Mouse (Mus musculus) bone marrow, adult 2 months (tissue): ENCODE measurements around the gene Scn3a. TPM values are rescaled to one million over a fixed set of nuclear protein-coding genes. Genes with fewer than 3 reads are reported as not detected.

Experiments
- H3K27ac ChIP-seq: fragments of 200-500 bp; 2 replicates; pipeline ENCODE4 v1.5.1; 2012; ENCODE audit warnings: low read depth, mild to moderate bottlenecking, control low read depth, inconsistent platforms, low read length; ENCODE audit not compliant: control insufficient read depth, poor library complexity, insufficient read depth
- H3K4me1 ChIP-seq: fragments of 200-500 bp; 2 replicates; pipeline ENCODE4 v1.6.1; 2011; ENCODE audit warnings: low read length; ENCODE audit not compliant: control insufficient read depth, insufficient read depth
- H3K4me3 ChIP-seq: fragments of 200-500 bp; replicated peaks from 2 replicates; pipeline ENCODE3; 2011; ENCODE audit warnings: mild to moderate bottlenecking, low read depth, low read length, control low read depth; ENCODE audit not compliant: control insufficient read depth
- CTCF ChIP-seq: fragments of 200-500 bp; IDR thresholded peaks from 2 replicates; pipeline ENCODE4 v1.5.1; 2011; ENCODE audit warnings: low read length, control low read depth; ENCODE audit not compliant: control insufficient read depth, insufficient read depth
- POLR2A ChIP-seq: fragments of 200-500 bp; IDR thresholded peaks from 2 replicates; pipeline ENCODE4 v1.6.1; 2011; ENCODE audit warnings: low read depth, mild to moderate bottlenecking, control low read depth, low read length, borderline replicate concordance; ENCODE audit not compliant: control insufficient read depth
- WGBS: fragments of 180-500 bp; shearing (Covaris S2); methylation state at CpG from one replicate; pipeline ENCODE4 v1.1.7; 2018; 5-methylcytosine and 5-hydroxymethylcytosine counted together
- polyA plus RNA-seq: library from polyadenylated mRNA; stranded (reverse); fragments of >200 nt; gene quantifications from 2 replicates; pipeline ENCODE4 v1.2.4, GENCODE M21; 2011; ENCODE audit warnings: low replicate concordance; ENCODE audit not compliant: missing spikeins, insufficient read depth, insufficient read length

Scn3a gene
- polyA plus RNA-seq, 1 experiment, result not detected

DNA sequence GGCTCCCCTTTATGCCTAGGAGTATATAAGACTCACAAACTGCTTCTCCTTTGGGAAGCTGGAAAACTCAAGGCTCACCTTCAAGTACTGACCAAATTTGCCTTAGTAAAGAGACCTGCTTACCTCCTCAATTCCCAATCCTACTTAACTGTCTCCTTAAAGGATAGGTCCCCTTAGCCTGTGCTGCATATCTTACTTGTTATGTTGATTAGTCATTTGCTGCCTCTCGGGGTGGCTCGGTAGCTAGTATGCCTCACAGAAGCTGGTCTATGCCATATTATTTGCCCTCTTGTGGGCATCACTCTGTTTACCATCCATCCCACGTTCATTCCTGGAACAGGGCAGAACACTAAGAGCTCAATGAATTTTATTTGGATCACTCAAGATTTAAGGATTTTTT is 14.7 kb downstream of the Scn3a start:
- WGBS, result 76% methylated on average over 3 of the region's 3 CpGs
- H3K4me1 ChIP-seq, result no peaks in the 10 kb centered on the region; the same call in none of the 2 replicates
- no peak overlapping the region for H3K27ac ChIP-seq
- TF ChIP-seq CTCF (no peak), POLR2A (no peak)
- H3K4me3 ChIP-seq, result no peak overlapping the region

DNA sequence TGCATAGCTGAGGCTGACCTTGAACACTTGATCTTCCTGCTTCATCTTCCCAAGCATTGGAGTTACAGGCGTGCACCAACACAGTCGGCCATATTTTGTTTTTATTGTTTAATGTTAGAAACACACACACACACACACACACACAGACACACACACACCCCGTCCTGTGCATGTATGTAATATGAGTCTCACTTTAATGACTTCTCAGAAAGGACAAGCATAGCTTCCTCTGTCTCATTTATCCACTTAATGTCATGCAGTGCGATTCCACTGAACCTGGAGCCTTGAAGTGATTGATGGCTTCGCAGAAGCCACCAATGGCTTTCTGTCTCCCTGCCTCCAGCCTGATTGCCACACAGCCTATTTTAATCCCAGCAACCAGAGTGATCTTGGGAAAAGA is 15.2 kb downstream of the Scn3a start:
- no peak overlapping the region for H3K27ac ChIP-seq
- no peak overlapping the region for H3K4me3 ChIP-seq
- 60% methylated on average over 5 of the region's 5 CpGs for WGBS
- H3K4me1 ChIP-seq, result no peaks in the 10 kb centered on the region; the same call in none of the 2 replicates
- TF ChIP-seq POLR2A, result no peak
- no peak for TF ChIP-seq CTCF

DNA sequence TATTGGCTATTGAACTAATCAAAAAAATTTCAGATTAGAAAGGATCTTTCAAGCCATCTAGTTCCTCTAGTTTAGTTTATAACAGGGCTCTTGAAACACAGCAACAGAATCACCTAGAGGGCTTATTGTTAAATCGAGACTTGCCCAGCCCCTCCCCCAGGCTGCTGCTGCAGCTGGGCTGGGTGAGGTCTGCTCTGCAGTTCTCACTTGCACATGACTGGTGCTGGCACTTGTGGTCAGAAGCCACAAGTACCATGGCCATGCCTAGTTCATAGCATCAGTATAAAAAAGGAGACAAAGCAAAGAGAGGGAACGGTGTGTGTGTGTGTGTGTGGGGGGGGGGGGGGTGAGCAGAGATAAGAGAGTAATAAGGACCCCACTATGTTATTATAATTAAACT is 15.7 kb downstream of the Scn3a start:
- no peaks in the 10 kb centered on the region; the same call in none of the 2 replicates for H3K4me1 ChIP-seq
- H3K4me3 ChIP-seq, result no peak overlapping the region
- 0% methylated on average over 2 of the region's 2 CpGs for WGBS

DNA sequence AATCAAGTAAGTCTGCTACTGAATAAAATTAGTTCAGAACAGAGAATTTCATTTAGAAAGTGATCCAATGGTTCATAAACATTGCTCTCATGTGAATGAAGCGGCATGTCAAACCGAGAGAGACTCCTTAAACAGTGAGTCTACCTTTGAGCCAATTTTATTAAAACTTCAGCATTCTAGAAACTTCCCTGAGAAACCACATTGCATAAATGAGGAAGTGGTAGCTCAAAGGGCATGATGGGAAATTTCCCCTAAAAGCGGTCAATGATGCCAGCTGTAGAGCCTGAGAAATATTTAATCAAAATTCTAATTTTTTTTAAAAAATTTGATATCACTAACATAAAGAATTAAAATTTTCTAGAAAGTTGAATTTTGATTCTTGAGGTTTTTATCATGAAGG is 16.9 kb downstream of the Scn3a start:
- WGBS, result 27% methylated on average over 3 of the region's 3 CpGs
- TF ChIP-seq CTCF (no peak), POLR2A (no peak)
- no peaks in the 10 kb centered on the region; the same call in none of the 2 replicates for H3K4me1 ChIP-seq
- H3K27ac ChIP-seq, result no peak overlapping the region
- no peak overlapping the region for H3K4me3 ChIP-seq

More for the DNA sequence above, 15.7 kb downstream of the Scn3a start:
- H3K27ac ChIP-seq, result no peak overlapping the region
- TF ChIP-seq POLR2A (no peak), CTCF (no peak)

DNA sequence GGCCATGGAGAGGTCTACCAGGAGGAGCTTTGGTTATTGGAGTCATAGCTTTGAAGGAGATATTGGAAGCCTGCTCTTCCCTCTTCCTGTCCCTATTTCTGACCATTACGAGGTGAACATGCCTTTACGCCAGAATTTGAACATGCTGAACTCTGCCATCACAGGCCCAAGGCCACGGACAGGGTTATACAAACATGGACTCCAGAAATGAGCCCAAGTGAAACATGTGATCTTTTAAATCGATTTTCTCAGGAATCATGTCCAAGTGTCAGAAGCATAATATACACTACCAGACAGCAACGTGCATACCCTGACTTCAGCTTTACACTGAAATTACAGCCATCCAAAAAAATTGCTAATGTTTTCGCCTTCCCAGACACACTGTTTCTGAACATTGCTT is 18.8 kb downstream of the Scn3a start:
- no peak overlapping the region for H3K4me3 ChIP-seq
- no peaks in the 10 kb centered on the region; the same call in none of the 2 replicates for H3K4me1 ChIP-seq
- 81% methylated on average over 6 of the region's 6 CpGs for WGBS
- no peak for TF ChIP-seq POLR2A
- no peak for TF ChIP-seq CTCF
- H3K27ac ChIP-seq, result no peak overlapping the region

DNA sequence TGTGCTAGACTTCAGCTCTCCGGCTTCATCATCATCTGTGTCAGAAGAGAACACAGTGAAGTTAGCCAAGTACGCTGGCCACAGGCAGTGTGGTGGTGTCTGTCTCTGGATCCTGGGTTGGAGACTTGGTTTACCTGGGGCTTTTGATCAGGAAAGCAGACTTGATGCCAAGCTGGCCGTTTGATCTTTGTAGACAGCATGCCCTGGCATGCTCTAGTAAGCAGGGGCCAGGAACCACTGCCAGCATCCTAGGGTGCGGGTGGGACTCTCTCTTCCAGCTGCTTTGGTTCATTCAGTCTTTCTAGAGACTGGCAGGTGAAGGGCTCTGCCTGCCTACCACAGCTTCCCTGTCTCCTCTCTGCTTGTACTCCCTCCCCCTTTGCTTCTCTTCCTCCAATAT is 20.1 kb downstream of the Scn3a start:
- Histone ChIP-seq H3K27ac (no peak overlapping the region), H3K4me1 (no peaks in the 10 kb centered on the region; the same call in none of the 2 replicates), H3K4me3 (no peak overlapping the region)
- 61% methylated on average over 4 of the region's 4 CpGs for WGBS
- no peak for TF ChIP-seq POLR2A
- TF ChIP-seq CTCF, result no peak

DNA sequence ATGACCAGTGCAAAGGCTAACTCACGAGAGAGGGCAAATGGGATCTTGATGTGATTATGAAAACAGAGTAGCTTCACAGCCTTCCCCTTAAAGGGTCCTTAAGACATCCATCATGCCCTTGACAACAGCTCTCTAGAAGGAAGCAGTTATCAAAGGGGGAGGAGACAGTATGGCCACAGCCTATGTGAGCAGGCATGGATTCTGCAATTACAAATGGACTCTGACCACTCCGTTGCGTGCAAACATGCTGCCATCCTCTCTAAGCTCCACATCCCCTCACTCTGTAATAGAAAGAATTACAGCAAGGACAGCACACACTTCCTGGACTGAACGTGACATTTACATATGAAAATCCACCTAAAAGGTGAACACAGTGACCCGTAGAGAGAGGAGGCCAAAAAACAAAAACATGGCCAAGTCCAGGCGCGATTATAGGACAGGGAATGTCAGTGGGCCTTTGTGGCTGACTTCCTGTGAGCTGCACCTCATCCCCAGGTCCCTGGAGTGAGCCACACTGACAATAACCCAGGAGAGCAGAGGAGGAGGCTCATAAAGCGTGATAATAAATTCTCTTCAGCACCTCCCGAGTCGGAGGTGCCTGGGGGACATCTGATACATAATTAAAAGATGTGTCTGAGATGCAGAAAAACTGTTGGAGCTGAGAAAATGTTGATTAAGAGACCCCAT is 24.4 kb downstream of the Scn3a start:
- TF ChIP-seq POLR2A, result no peak
- TF ChIP-seq CTCF, result no peak
- no peaks in the 10 kb centered on the region for H3K4me1 ChIP-seq
- WGBS, result 83% methylated on average over 10 of the region's 10 CpGs
- no peak overlapping the region for H3K27ac ChIP-seq
- no peak overlapping the region for H3K4me3 ChIP-seq

DNA sequence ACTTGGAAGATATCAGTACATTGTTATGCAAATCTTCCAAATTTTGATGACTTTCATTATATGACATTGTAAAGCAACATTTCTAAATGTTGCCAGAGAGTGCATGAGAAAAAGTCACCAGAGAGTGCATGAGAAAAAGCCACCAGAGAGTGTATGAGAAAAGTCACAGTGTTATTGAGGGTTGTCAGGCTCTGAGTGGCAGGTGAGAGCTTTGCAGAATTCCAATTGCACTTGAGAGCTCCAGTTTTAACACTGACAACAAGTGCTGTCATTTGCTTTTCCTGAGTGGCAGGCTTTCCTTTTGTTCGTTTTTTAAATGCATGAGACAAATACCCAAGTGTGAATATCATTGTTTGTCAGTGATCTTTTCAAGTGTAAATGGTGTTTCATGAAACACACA is 25.6 kb downstream of the Scn3a start:
- whole genome bisulfite sequencing, result 65% methylated on average over 1 of the region's 1 CpGs
- no peak overlapping the region for H3K4me3 ChIP-seq

DNA sequence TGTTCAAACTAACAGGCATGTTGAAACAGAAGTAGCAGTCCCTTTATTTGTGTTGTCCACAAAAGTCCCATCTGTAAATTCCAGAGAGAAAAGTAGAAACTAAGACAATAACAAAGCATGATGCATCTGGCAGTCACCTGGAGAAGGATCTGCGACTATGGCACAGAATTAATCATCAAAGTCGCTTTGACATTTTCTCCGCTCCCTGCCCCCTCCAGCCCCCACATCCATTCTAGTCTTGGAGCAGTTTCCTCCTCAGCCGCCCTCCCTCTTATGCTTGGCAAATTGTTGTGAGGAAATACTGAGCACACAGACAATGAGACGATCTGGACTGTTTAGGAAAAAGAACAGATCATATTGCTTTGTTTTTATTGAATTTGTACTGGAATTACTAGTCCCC is 29.0 kb downstream of the Scn3a start:
- WGBS, result 69% methylated on average over 5 of the region's 5 CpGs
- H3K4me1 ChIP-seq, result no peaks in the 10 kb centered on the region
- TF ChIP-seq POLR2A (no peak), CTCF (no peak)

More for the DNA sequence above, 25.6 kb downstream of the Scn3a start:
- Histone ChIP-seq H3K4me1 (no peaks in the 10 kb centered on the region), H3K27ac (no peak overlapping the region)
- TF ChIP-seq CTCF (no peak), POLR2A (no peak)

More for the DNA sequence above, 29.0 kb downstream of the Scn3a start:
- Histone ChIP-seq H3K4me3 (no peak overlapping the region), H3K27ac (no peak overlapping the region)
